Comparison of ENCODE assay signal across 11 mouse cellular contexts in the genomic region with DNA sequence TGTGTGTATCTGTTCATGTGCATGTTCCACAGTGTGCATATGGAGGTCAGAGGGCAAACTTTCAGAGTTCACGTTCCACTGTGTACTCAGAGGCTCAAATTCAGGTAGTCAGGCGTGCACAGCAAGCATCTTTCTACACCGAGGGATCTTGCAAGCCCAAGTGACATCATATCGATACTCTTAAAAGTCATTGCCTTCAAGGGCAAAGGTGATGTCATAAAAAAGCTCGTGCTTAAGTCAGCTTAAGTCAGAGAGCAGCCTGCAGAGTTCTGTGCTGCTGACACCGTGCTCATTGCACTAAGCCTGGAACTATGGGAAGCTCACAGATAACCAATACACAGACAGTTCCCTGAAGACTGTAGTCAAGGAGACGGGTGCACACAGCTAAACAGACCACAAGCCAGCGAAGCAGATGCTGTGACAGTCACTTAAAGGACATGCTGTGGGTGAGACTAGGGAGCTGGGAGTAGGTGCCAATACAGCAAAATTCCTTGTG.
DNase-seq lines count a peak whose midpoint lies in the region; ATAC-seq and TF ChIP-seq lines count a peak whose summit lies in the region.
"Had no signal": no experiment of that assay in that cellular context is flagged by ENCODE, and none has a peak within 500 bp of the region (broad histone marks: within the 10 kb centered on the region; RNA-seq: fewer than 3 reads in every experiment).

No protein-coding gene starts in this region.

- no peak overlapping the region for H3K4me2 ChIP-seq in hindbrain, embryonic 13.5 days
- no peak overlapping the region for H3K4me2 ChIP-seq in hindbrain, embryonic 12.5 days (replicated peaks)
- no peak overlapping the region for H3K4me2 ChIP-seq in neural tube, embryonic 15.5 days
- H3K4me2 ChIP-seq: embryonic facial prominence, embryonic 15.5 days had no signal

- peak; percentile 79 for ATAC-seq in hindbrain, embryonic 13.5 days (ENCODE audit: low FRiP score)
- ATAC-seq in hindbrain, embryonic 12.5 days (ENCODE audit: low FRiP score): no peak; the same call in 1 of the 2 replicates
- ATAC-seq in neural tube, embryonic 15.5 days (ENCODE audit: low FRiP score): peak; percentile 82

- no peaks in the 10 kb centered on the region for H3K36me3 ChIP-seq in hindbrain, embryonic 13.5 days
- no peaks in the 10 kb centered on the region for H3K36me3 ChIP-seq in hindbrain, embryonic 12.5 days
- H3K36me3 ChIP-seq in neural tube, embryonic 15.5 days: no peaks in the 10 kb centered on the region
- H3K36me3 ChIP-seq: embryonic facial prominence, embryonic 15.5 days had no signal

- DNase-seq in frontal cortex, postnatal 10 days (ENCODE audit: low spot score in 2 of 2): peak; percentile 23 to 61
- peak; percentile 75 to 79 for DNase-seq in layer of hippocampus, adult 8-10 months (ENCODE audit: low spot score in 2 of 2)
- DNase-seq in adrenal gland, postnatal 25 days: no peak
- no peak for DNase-seq in testis, postnatal 10 days (ENCODE audit: low spot score)
- no peak for DNase-seq in lung, adult 2 months
- DNase-seq: adrenal gland, postnatal 10 days had no signal

- TF ChIP-seq CTCF in lung, adult 2 months (IDR thresholded peaks at IDR 0.05; ENCODE audit: insufficient read depth, low read length): no peak

- no peaks in the 10 kb centered on the region for H3K9me3 ChIP-seq in hindbrain, embryonic 13.5 days
- no peaks in the 10 kb centered on the region for H3K9me3 ChIP-seq in hindbrain, embryonic 12.5 days (replicated peaks)
- H3K9me3 ChIP-seq in neural tube, embryonic 15.5 days (replicated peaks): no peaks in the 10 kb centered on the region
- H3K9me3 ChIP-seq: embryonic facial prominence, embryonic 15.5 days had no signal

- peak overlapping the region; percentile 40 for H3K27ac ChIP-seq in hindbrain, embryonic 13.5 days
- no peak overlapping the region for H3K27ac ChIP-seq in hindbrain, embryonic 12.5 days
- peak overlapping the region; percentile 41; the same call in 1 of the 2 replicates for H3K27ac ChIP-seq in neural tube, embryonic 15.5 days (replicated peaks)
- H3K27ac ChIP-seq: embryonic facial prominence, embryonic 15.5 days had no signal

- TF ChIP-seq POLR2A in lung, adult 2 months (IDR thresholded peaks at IDR 0.05; ENCODE audit: borderline replicate concordance, extremely low read depth, low read depth, low read length): no peak

- H3K27me3 ChIP-seq in hindbrain, embryonic 13.5 days: no peaks in the 10 kb centered on the region
- no peaks in the 10 kb centered on the region for H3K27me3 ChIP-seq in hindbrain, embryonic 12.5 days
- no peaks in the 10 kb centered on the region for H3K27me3 ChIP-seq in neural tube, embryonic 15.5 days (replicated peaks)
- H3K27me3 ChIP-seq: embryonic facial prominence, embryonic 15.5 days; megakaryocyte, embryonic 14.5 days had no signal

- peaks cover 13% of the 10 kb centered on the region for H3K4me1 ChIP-seq in hindbrain, embryonic 13.5 days (replicated peaks)
- no peaks in the 10 kb centered on the region; the same call in 1 of the 2 replicates for H3K4me1 ChIP-seq in hindbrain, embryonic 12.5 days
- H3K4me1 ChIP-seq in neural tube, embryonic 15.5 days: peaks cover 8% of the 10 kb centered on the region; the same call in 1 of the 2 replicates
- H3K4me1 ChIP-seq in lung, adult 2 months (ENCODE audit: control insufficient read depth, insufficient read depth, low read length): no peaks in the 10 kb centered on the region
- H3K4me1 ChIP-seq: embryonic facial prominence, embryonic 15.5 days had no signal

- no peak overlapping the region for H3K4me3 ChIP-seq in hindbrain, embryonic 13.5 days
- no peak overlapping the region for H3K4me3 ChIP-seq in hindbrain, embryonic 12.5 days
- no peak overlapping the region for H3K4me3 ChIP-seq in neural tube, embryonic 15.5 days (replicated peaks)
- no peak overlapping the region for H3K4me3 ChIP-seq in lung, adult 2 months (replicated peaks; ENCODE audit: extremely low read depth, low read depth, low read length)
- H3K4me3 ChIP-seq: embryonic facial prominence, embryonic 15.5 days; megakaryocyte, embryonic 14.5 days had no signal

- WGBS in hindbrain, embryonic 13.5 days: 58% methylated on average over 8 of the region's 8 CpGs
- WGBS in hindbrain, embryonic 12.5 days: 73% methylated on average over 8 of the region's 8 CpGs
- 59% methylated on average over 8 of the region's 8 CpGs for WGBS in neural tube, embryonic 15.5 days
- WGBS in lung, adult 2 months: 60% methylated on average over 8 of the region's 8 CpGs

- no peak overlapping the region for H3K9ac ChIP-seq in hindbrain, embryonic 13.5 days
- H3K9ac ChIP-seq in hindbrain, embryonic 12.5 days: no peak overlapping the region
- no peak overlapping the region for H3K9ac ChIP-seq in neural tube, embryonic 15.5 days (replicated peaks)
- H3K9ac ChIP-seq: embryonic facial prominence, embryonic 15.5 days had no signal

Comparison
In these comparisons a context has a peak if more than half of its experiments do, and no peak if none do; other contexts are left out.
1. DNase-seq: peak in frontal cortex, postnatal 10 days (2 of 2) and layer of hippocampus, adult 8-10 months (2 of 2); none in adrenal gland, postnatal 25 days (single experiment), testis, postnatal 10 days (single experiment) and lung, adult 2 months (single experiment).